Mouse (Mus musculus) left cerebral cortex, adult 8-10 months (tissue): ENCODE results near the gene Olfr1294. TPM values are rescaled to one million over a fixed set of nuclear protein-coding genes. Genes with fewer than 3 reads are reported as not detected.

Experiments
- DNase-seq, 2 experiments: peaks; one replicate each; pipeline ENCODE4 v3.0.0; 2022; ENCODE audit warnings: low spot score in 2 of 2
- total RNA-seq, 4 experiments: library from RNA; stranded (reverse); gene quantifications; 2 replicates each; pipeline ENCODE4 v1.2.4; 2022

Olfr1294 gene
- not detected for total RNA-seq

DNA sequence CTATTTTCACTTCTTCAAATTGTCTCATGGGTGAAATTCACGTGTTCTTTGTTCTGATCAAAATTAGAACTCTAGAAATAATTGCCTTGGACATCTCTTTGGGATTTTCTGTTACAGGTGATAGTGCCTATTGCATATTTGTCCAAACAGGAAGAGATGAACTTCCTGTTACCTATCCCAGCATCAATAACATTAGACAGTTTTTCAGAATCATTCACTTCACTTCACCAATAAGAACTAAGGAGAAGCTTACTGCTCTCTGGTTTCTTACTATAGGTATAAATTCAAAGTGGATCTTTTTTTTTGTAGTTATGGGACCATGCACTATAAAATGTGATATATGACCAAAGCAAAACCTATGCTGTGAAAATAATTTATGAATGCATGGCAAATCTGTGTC, at the start of gene Olfr1294:
Gene Olfr1294, minus strand, starts transcription at position 101 of the 400 bp plus-strand sequence.
- DNase-seq, result no peak

DNA sequence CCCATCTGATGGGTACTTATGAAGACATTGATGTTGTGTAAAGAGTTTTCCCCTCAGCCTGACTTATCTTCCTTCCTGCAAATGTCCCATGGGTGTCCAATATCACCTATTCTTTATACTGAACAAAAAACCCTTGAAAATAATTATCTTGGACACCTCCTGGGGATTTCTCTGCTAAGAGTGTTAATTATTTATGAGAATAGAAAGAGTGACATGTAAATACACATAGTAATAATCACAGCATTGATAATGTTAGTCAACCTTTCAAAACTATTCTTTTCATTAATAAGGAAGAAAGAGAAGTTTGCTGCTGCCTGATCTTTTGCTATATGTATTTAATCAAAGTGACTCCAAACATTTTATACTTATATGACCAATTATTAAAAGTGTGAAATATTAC, 29.5 kb upstream of the Olfr1294 start, which contains the start of gene Olfr1295:
Gene Olfr1295, minus strand, starts transcription at position 101 of the 400 bp plus-strand sequence.
- no peak for DNase-seq

DNA sequence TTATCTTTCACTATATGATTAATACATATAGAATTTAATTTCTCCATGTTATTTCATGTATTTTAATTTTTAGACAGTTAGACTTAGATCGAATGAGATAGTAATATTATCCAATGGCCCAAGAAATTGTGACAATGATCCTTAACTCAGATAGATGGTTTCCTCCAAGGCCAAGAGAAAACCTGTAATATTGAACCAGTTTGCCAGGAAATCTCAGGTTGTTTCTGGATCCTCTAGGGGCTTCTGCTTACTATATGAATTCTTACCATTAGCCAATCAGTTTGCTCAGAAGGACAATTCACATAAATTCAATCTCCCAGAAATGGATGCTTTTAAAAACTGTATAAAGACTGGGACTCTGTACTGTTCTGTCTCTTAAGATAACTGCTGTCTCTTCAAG, 15.2 kb downstream of the Olfr1294 start, which contains the start of gene Olfr1293-ps:
Gene Olfr1293-ps, plus strand, starts transcription at position 301 of the 400 bp plus-strand sequence.
- DNase-seq, result no peak

DNA sequence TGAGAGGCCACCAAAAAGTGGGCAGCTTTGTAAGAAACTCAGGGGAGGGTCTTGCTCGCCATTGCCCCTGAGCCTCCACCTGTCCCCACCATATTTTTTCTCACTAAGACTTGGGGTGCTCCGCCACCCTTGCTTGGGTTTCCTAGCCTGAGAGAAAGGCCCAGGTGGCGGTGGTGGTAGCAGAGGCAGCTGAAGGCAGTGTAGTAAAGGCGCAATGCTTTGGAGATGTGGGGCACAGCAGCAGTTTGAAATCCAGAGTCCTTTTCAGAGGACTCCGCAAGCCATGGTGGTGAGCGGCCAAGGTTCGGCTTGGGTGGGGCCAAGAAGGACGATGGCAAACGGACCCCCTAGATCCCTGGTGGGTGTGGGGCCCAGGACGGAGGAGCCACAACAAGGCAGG, 22.6 kb downstream of the Olfr1294 start:
- DNase-seq, result no peak

DNA sequence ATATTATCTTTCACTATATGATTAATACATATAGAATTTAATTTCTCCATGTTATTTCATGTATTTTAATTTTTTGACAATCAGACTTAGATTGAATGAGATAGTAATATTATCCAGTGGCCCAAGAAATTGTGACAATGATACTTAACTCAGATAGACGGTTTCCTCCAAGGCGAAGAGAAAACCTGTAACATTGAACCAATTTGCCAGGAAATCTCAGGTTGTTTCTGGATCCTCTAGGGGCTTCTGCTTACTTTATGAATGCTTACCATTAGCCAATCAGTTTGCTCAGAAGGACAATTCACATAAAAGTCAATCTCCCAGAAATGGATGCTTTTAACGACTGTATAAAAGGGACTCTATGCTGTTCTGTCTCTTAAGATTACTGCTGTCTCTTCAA, 43.2 kb downstream of the Olfr1294 start, which contains the start of gene Olfr1291-ps1:
Gene Olfr1291-ps1, plus strand, starts transcription at position 301 of the 400 bp plus-strand sequence.
- no peak for DNase-seq

DNA sequence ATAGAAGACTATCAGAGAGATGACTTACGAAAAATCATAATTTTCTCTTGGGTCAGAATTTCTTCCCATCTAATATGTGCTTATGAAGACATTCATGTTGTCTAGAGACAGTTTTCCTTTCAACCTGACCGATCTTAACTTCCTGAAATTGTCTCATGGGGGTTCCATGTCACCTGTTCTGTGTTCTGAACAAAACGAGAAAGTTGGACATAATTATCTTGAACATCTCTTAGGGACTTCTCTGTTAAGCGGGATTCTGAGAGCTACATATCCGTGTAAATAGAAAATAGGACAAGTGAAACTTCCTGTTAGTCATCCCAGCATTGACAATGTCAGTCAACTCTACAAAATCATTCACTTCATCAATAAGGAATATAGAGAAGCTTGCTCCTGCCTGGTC, 46.4 kb downstream of the Olfr1294 start, which contains the start of gene Olfr1290:
Gene Olfr1290, minus strand, starts transcription at position 101 of the 400 bp plus-strand sequence.
- no peak for DNase-seq

Other genes with a start within 250 kb of the Olfr1294 start
- gene Olfr1279, start 239.7 kb downstream of the Olfr1294 start, total RNA-seq, result not detected
- gene Olfr1280, start 226.3 kb downstream of the Olfr1294 start, total RNA-seq, result not detected
- gene Olfr1281, start 213.8 kb downstream of the Olfr1294 start, total RNA-seq, result not detected
- not detected for gene Olfr1282, start 204.2 kb downstream of the Olfr1294 start, total RNA-seq
- gene Olfr1283, start 173.5 kb downstream of the Olfr1294 start, total RNA-seq, result not detected
- not detected for gene Olfr1284, start 164.8 kb downstream of the Olfr1294 start, total RNA-seq
- not detected for gene Olfr1286, start 117.2 kb downstream of the Olfr1294 start, total RNA-seq
- gene Olfr1287, start 91.1 kb downstream of the Olfr1294 start, total RNA-seq, result not detected
- gene Olfr1288, start 66.2 kb downstream of the Olfr1294 start, total RNA-seq, result not detected
- not detected for gene Olfr1289, start 59.5 kb downstream of the Olfr1294 start, total RNA-seq
- not detected for gene Olfr1290, start 46.5 kb downstream of the Olfr1294 start, total RNA-seq
- not detected for gene Olfr1291-ps1, start 43.1 kb downstream of the Olfr1294 start, total RNA-seq
- gene Olfr1293-ps, start 15.1 kb downstream of the Olfr1294 start, total RNA-seq, result not detected
- not detected for gene Olfr1295, start 29.4 kb upstream of the Olfr1294 start, total RNA-seq
- not detected for gene Olfr1297, start 86.2 kb upstream of the Olfr1294 start, total RNA-seq
- gene Olfr1298, start 108.9 kb upstream of the Olfr1294 start, total RNA-seq, result not detected
- gene Olfr1299, start 121.1 kb upstream of the Olfr1294 start, total RNA-seq, result not detected
- not detected for gene Olfr1301, start 210.7 kb upstream of the Olfr1294 start, total RNA-seq
- gene Olfr1302, start 237.1 kb upstream of the Olfr1294 start, total RNA-seq, result not detected